Mouse (Mus musculus): ENCODE measurements around the gene Smim5. TPM values are rescaled to one million over a fixed set of nuclear protein-coding genes. Genes with fewer than 3 reads are reported as not detected.

Smim5 gene
- polyA plus RNA-seq, 1 experiment, result 2.2 TPM

- Histone ChIP-seq H3K4me1 (ENCODE audit: control insufficient read depth, insufficient read depth, insufficient read length, low read length) (no peaks in the 10 kb centered on the region; the same call in 1 of the 2 replicates), H3K4me3 (ENCODE audit: low read depth, low read length) (no peak overlapping the region), H3K27ac (ENCODE audit: insufficient read depth, low read depth, low read length) (no peak overlapping the region), H3K36me3 (ENCODE audit: control insufficient read depth, insufficient read depth, low read length) (peaks cover 83% of the 10 kb centered on the region), H3K27me3 (ENCODE audit: control insufficient read depth, insufficient read depth, low read length) (no peaks in the 10 kb centered on the region)
- WGBS, result 88% methylated on average over 9 of the region's 9 CpGs
- no peak for TF ChIP-seq POLR2A (IDR thresholded peaks at IDR 0.05; ENCODE audit: low read depth, low read length)
- TF ChIP-seq CTCF (IDR thresholded peaks at IDR 0.05; ENCODE audit: extremely low read depth, insufficient read length, insufficient replicate concordance, low read depth, low read length), result no peak
Observed at GRCm38 (mm10) chr11:115893071-115893470, 6.7 kb upstream of the Smim5 start.

GRCm38 (mm10) chr11:115894755-115895520, 4.8 kb upstream of the Smim5 start:
- WGBS, result 75% methylated on average over 14 of the region's 14 CpGs
- H3K36me3 ChIP-seq (ENCODE audit: control insufficient read depth, insufficient read depth, low read length), result peaks cover 68% of the 10 kb centered on the region
- no peak overlapping the region for H3K4me3 ChIP-seq (ENCODE audit: low read depth, low read length)
- peaks cover 4% of the 10 kb centered on the region for H3K4me1 ChIP-seq (ENCODE audit: control insufficient read depth, insufficient read depth, insufficient read length, low read length)
- no peak overlapping the region for H3K27ac ChIP-seq (ENCODE audit: insufficient read depth, low read depth, low read length)
- TF ChIP-seq POLR2A (IDR thresholded peaks at IDR 0.05; ENCODE audit: low read depth, low read length), result no peak
- peak; percentile 36; the same call in 1 of the 2 replicates for TF ChIP-seq CTCF (IDR thresholded peaks at IDR 0.05; ENCODE audit: extremely low read depth, insufficient read length, insufficient replicate concordance, low read depth, low read length)
- H3K27me3 ChIP-seq (ENCODE audit: control insufficient read depth, insufficient read depth, low read length), result no peaks in the 10 kb centered on the region

GRCm38 (mm10) chr11:115898446-115898845, 1.3 kb upstream of the Smim5 start:
- H3K4me3 ChIP-seq (ENCODE audit: low read depth, low read length), result no peak overlapping the region
- H3K27ac ChIP-seq (ENCODE audit: insufficient read depth, low read depth, low read length), result no peak overlapping the region
- WGBS, result 86% methylated on average over 7 of the region's 7 CpGs
- H3K4me1 ChIP-seq (ENCODE audit: control insufficient read depth, insufficient read depth, insufficient read length, low read length), result peaks cover 17% of the 10 kb centered on the region
- H3K36me3 ChIP-seq (ENCODE audit: control insufficient read depth, insufficient read depth, low read length), result peaks cover 33% of the 10 kb centered on the region
- TF ChIP-seq CTCF (IDR thresholded peaks at IDR 0.05; ENCODE audit: extremely low read depth, insufficient read length, insufficient replicate concordance, low read depth, low read length) (no peak), POLR2A (IDR thresholded peaks at IDR 0.05; ENCODE audit: low read depth, low read length) (no peak)
- no peaks in the 10 kb centered on the region for H3K27me3 ChIP-seq (ENCODE audit: control insufficient read depth, insufficient read depth, low read length)

- H3K36me3 ChIP-seq (ENCODE audit: control insufficient read depth, insufficient read depth, low read length), result peaks cover 29% of the 10 kb centered on the region
- H3K4me1 ChIP-seq (ENCODE audit: control insufficient read depth, insufficient read depth, insufficient read length, low read length), result peaks cover 22% of the 10 kb centered on the region
- 38% methylated on average over 4 of the region's 4 CpGs for WGBS
- no peak overlapping the region for H3K27ac ChIP-seq (ENCODE audit: insufficient read depth, low read depth, low read length)
- TF ChIP-seq CTCF (IDR thresholded peaks at IDR 0.05; ENCODE audit: extremely low read depth, insufficient read length, insufficient replicate concordance, low read depth, low read length) (peak; percentile 86; the same call in 1 of the 2 replicates), POLR2A (IDR thresholded peaks at IDR 0.05; ENCODE audit: low read depth, low read length) (no peak)
- H3K4me3 ChIP-seq (ENCODE audit: low read depth, low read length), result no peak overlapping the region
- H3K27me3 ChIP-seq (ENCODE audit: control insufficient read depth, insufficient read depth, low read length), result no peaks in the 10 kb centered on the region
Observed at GRCm38 (mm10) chr11:115898886-115899285, 880 bp upstream of the Smim5 start.

- no peak overlapping the region for H3K27ac ChIP-seq (ENCODE audit: insufficient read depth, low read depth, low read length)
- no peaks in the 10 kb centered on the region for H3K27me3 ChIP-seq (ENCODE audit: control insufficient read depth, insufficient read depth, low read length)
- no peak for TF ChIP-seq CTCF (IDR thresholded peaks at IDR 0.05; ENCODE audit: extremely low read depth, insufficient read length, insufficient replicate concordance, low read depth, low read length)
- no peak for TF ChIP-seq POLR2A (IDR thresholded peaks at IDR 0.05; ENCODE audit: low read depth, low read length)
- 82% methylated on average over 8 of the region's 8 CpGs for WGBS
- H3K36me3 ChIP-seq (ENCODE audit: control insufficient read depth, insufficient read depth, low read length), result peaks cover 11% of the 10 kb centered on the region; the same call in 1 of the 2 replicates
- peak overlapping the region; percentile 7; the same call in 1 of the 2 replicates for H3K4me3 ChIP-seq (ENCODE audit: low read depth, low read length)
- H3K4me1 ChIP-seq (ENCODE audit: control insufficient read depth, insufficient read depth, insufficient read length, low read length), result peaks cover 33% of the 10 kb centered on the region
Observed at GRCm38 (mm10) chr11:115900561-115901337, 983 bp downstream of the Smim5 start.

GRCm38 (mm10) chr11:115901338-115902161, 1.8 kb downstream of the Smim5 start:
- H3K4me3 ChIP-seq (ENCODE audit: low read depth, low read length), result no peak overlapping the region
- H3K27me3 ChIP-seq (ENCODE audit: control insufficient read depth, insufficient read depth, low read length), result no peaks in the 10 kb centered on the region
- TF ChIP-seq POLR2A (IDR thresholded peaks at IDR 0.05; ENCODE audit: low read depth, low read length), result no peak
- no peak for TF ChIP-seq CTCF (IDR thresholded peaks at IDR 0.05; ENCODE audit: extremely low read depth, insufficient read length, insufficient replicate concordance, low read depth, low read length)
- H3K36me3 ChIP-seq (ENCODE audit: control insufficient read depth, insufficient read depth, low read length), result peaks cover 3% of the 10 kb centered on the region; the same call in 1 of the 2 replicates
- H3K27ac ChIP-seq (ENCODE audit: insufficient read depth, low read depth, low read length), result no peak overlapping the region
- 86% methylated on average over 9 of the region's 9 CpGs for WGBS
- H3K4me1 ChIP-seq (ENCODE audit: control insufficient read depth, insufficient read depth, insufficient read length, low read length), result peaks cover 34% of the 10 kb centered on the region
